Mouse (Mus musculus) stomach, postnatal 0 days (tissue): ENCODE data around the gene Six2.

Experiments
- CTCF ChIP-seq: IDR thresholded peaks from 2 replicates; pipeline ENCODE4 v1.5.1; 2016; ENCODE audit warnings: antibody characterized with exemption, low read depth, mild to moderate bottlenecking, moderate library complexity
- EP300 ChIP-seq: optimal IDR thresholded peaks from 2 replicates; pipeline ENCODE3; 2016; ENCODE audit warnings: antibody characterized with exemption

DNA sequence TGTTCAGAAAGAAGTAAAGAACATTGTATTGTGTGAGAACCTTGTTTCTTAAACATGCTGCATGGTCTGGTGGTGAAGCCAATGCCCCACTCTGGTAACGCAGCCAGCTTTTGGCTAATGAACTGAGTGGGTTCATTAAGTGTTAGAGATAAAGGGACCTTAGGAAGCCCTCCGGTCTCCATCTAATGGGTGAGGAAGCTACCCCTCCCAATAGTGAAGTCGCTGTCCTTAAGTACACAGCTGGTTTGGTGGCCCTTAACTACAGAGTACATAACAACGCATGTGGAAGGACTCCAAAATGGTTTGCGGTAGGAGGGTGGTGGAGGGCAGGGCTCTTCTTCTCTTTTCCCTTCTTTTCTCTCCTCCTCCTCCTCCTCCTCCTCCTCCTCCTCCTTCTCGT lies 50.2 kb downstream of the Six2 start:
- TF ChIP-seq CTCF (no peak), EP300 (no peak)
